Mouse (Mus musculus) C2C12 (cell line): ENCODE results near the gene Gm6096.

Experiments
- CEBPB ChIP-seq: IDR thresholded peaks from one replicate; pipeline ENCODE4 v1.6.1; 2011; ENCODE audit warnings: low read depth, mild to moderate bottlenecking, control low read depth, moderate library complexity
- CTCF ChIP-seq: IDR thresholded peaks from one replicate; pipeline ENCODE4 v1.5.1; 2011; ENCODE audit not compliant: control insufficient read depth, insufficient read depth, insufficient read length
- MYOD1 ChIP-seq: IDR thresholded peaks from one replicate; pipeline ENCODE4 v1.6.1; 2011; ENCODE audit warnings: low read depth; ENCODE audit not compliant: control insufficient read depth, insufficient read length
- MYOG ChIP-seq: IDR thresholded peaks from one replicate; pipeline ENCODE4 v1.6.1; 2011; ENCODE audit not compliant: control insufficient read depth, insufficient read length; ENCODE audit errors: extremely low read depth
- USF1 ChIP-seq: IDR thresholded peaks from one replicate; pipeline ENCODE4 v1.6.1; 2011; ENCODE audit warnings: low read depth, mild to moderate bottlenecking, control low read depth, moderate library complexity

DNA sequence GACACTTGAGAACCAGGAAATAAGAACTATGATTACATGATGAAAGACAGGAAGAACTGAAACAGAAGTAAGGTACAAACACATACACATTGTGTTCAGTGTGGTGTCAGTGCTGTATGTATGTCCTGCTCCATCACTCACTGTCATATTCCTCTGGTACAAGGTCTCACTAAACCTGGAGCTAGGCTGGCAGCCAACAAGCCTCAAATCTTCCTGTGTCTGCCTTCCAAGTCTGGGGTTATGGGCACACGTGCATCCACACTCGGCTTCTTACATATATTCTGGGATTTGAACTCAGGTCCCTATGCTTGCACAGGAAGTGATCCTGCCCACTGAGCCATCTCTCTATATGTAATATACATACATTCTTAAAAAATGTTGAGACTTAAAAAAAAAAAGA, 41.8 kb downstream of the Gm6096 start:
- no peak for TF ChIP-seq USF1
- TF ChIP-seq CTCF, result no peak
- no peak for TF ChIP-seq CEBPB
- no peak for TF ChIP-seq MYOG
- no peak for TF ChIP-seq MYOD1
